Mouse (Mus musculus) adrenal gland, postnatal 14 days (tissue): Measurements from ENCODE around the gene Lrrc49. TPM values are rescaled to one million over a fixed set of nuclear protein-coding genes. Genes with fewer than 3 reads are reported as not detected.

Source experiments
- DNase-seq: peaks from one replicate; pipeline ENCODE4 v3.0.0; 2021; ENCODE audit warnings: mixed read lengths
- total RNA-seq: library from RNA; stranded (reverse); gene quantifications from 2 replicates; pipeline ENCODE4 v1.2.3, GENCODE M21; 2021

The Lrrc49 gene
- total RNA-seq, 1 experiment from 2014 or later: 21.0 TPM

DNA sequence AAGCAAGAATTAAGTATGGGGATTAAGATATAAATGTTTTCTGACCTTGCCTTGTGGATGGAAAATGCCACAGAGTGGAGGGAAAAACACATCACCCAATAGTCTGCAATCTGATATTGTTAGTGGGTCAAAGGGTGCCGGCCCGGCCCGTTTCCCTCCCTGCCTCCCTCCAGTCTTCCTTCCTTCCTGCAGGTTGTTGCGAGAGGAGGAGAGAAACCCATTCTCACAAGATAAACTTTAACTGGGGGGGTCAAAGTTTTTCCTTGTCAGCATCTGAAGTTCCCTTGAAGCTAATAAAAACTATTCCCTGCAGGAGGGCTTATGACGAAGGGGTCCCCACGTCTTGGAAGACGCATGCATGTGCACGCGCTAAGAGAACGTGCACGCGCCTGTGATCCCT lies 157.6 kb downstream of the Lrrc49 start:
- DNase-seq: no peak

DNA sequence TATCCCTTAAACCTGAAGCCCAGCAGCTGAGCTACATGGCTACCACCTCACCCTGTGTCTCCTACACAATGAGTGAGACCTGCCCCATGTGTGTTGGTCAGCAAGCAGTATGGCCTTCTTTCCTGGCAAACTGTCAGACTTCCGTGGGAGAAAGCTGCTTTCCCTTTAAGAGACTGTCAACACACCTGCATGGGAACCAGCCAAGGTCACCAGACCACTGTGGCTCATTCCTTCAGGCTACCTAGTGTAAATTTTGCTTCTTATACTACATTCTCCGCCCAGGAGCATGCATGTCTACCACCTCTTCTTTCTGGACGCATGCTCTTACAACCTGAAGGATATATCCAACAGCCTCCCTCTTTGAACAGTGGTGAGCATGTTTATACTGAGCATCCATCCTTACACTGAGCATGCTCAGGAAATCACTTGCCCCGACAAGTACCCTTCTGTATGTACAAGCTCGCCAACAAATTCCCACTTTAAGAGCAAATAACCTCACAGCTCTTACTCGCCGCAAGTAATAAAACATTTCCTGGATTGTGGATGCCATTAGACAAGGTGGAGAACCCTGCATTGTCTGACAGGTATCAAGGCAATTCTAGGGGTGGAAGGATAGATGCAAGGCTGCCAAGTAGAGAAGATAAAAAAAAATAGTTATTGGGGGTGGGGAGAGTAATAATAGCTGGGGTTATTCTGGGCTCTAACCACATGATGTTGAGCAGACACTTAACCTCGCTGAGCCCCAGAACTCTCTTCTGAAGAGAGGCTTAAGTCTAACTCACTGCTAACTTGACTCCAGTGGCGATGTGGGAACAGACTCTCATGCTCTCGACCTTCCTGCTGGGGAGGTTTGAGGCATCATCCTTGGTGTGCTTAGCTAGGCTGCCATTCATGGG lies 158.4 kb downstream of the Lrrc49 start:
- DNase-seq: no peak

DNA sequence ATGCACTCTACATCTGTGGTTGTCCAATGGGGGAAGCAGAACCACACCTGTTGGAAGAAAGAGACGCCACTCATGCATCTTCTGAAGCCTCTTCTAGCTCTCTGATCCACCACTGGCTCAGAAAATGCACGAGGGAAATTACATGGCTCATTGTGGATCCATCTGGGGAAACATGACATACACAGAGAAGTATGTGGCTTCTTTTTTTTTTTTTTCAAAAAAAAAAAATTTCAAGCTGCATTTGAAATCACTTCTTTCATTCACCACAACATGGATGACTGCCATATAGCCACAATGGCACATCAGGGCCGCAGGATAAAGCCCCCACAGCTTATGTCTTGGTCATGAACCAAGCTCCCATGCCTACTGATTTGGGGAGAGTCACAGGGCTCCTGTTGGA lies 159.7 kb downstream of the Lrrc49 start:
- DNase-seq: no peak

- no peak for DNase-seq
These were observed 160.1 kb downstream of the Lrrc49 start for GRCm38 (mm10) chr9:60527836-60528235.

GRCm38 (mm10) chr9:60527051-60527450 lies 160.9 kb downstream of the Lrrc49 start:
- DNase-seq: no peak

DNA sequence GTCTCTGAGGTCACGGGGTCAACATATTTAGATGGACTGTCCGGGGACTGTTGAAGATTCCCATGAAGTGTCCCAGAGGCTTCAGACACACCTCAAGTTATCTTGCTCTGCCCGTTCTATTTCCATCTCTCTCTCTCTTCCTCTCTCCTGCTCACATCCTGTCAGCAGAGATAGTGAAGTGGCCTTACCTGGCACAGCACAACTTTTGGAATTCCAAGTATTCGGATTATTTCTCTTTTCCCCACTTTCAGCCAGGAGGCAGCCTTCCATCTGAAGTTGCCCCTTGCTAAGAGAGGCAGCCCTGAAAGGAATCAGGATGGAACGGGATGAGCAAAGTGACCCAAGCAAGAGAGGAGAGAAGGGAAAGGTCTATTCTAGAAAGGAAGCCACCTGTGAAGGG lies 161.8 kb downstream of the Lrrc49 start:
- DNase-seq: no peak

- DNase-seq: peak; percentile 76
These were observed 166.1 kb downstream of the Lrrc49 start, which contains the start of gene Thsd4 for GRCm38 (mm10) chr9:60521806-60522264. Gene Thsd4 (minus strand): TSS chr9:60522046.

- DNase-seq: no peak
These were observed 166.8 kb downstream of the Lrrc49 start for GRCm38 (mm10) chr9:60521143-60521542.

DNA sequence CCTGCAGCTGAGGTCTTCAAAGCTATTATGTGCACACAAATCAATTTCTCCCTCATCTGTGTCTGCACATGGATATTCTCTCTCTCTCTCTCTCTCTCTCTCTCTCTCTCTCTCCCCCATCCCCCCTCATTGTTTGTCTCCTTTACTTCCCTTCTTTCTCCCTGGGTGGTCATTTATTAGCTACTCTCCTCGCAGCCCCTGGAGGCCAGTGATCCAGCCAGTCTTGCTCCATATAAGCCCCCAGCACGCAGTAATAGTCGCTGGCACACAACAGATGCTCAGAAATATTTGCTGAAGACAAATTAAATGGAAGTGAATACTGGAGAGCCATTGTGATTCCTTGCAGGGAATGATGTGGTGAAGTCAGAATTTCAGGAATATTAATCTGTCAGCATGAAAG lies 168.4 kb downstream of the Lrrc49 start:
- DNase-seq: no peak

Other genes with a start within 250 kb of the Lrrc49 start
- 7.7 and 11.2 TPM in 2 replicates for gene Thsd4, start 166.1 kb downstream of the Lrrc49 start, total RNA-seq
- 2.3 and 2.7 TPM in 2 replicates for gene Larp6, start 24.8 kb upstream of the Lrrc49 start, total RNA-seq
- gene Uaca, start 106.4 kb upstream of the Lrrc49 start, total RNA-seq: 42.3 and 51.9 TPM in 2 replicates